Mouse (Mus musculus): ENCODE measurements around the gene Zfp326.

Gene Zfp326

DNA sequence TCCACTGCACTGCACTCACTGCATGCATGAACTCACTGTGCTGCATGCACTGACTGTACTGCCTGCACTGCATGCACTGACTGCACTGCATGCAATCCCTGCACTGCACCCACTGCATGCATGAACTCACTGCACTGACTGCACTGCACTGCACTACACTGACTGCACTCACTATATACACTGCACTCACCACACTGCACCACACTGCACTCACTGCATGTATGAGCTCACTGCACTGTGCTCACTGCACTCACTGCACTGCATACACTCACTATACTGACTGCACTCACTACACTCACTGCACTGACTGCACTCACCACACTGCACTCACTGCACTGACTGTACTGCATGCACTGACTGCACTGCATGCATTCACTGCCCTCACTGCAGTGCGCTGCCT, 56.0 kb downstream of the Zfp326 start:
- DNase-seq (ENCODE audit: extremely low spot score, low spot score), result no peak

DNA sequence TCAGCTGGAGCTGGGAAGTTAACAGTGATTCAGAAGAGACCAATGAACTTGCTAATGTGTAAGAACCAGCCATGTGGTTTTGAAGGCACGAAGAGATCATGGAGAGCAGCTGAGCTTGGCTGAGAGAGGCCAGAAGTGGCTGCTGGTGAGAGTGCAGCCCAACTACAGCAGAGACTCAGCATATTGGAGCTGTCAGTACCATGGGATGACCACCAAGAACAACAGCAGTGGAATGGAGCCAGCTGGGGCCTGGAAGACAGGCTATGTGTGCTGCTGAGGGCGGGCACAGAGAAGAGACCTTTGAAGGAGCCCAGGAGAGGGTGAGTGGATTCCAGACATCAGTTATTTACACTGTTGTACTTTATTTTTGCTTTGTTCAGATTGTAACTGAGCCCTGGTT, 65.6 kb downstream of the Zfp326 start:
- no peak for DNase-seq (ENCODE audit: extremely low spot score, low spot score)
